Mouse (Mus musculus) midbrain, postnatal 0 days (tissue): Measurements from ENCODE around the gene Nkpd1. TPM values are rescaled to one million over a fixed set of nuclear protein-coding genes. Genes with fewer than 3 reads are reported as not detected.

Experiments used
- ATAC-seq: fragments of 200-750 bp; cut with Nextera tagmentation; 2 replicates; pipeline ENCODE4 v1.8.0; 2017; ENCODE audit warnings: moderate number of reproducible peaks, mild to moderate bottlenecking, moderate TSS enrichment, moderate library complexity; ENCODE audit not compliant: low FRiP score
- DNase-seq: peaks from one replicate; pipeline ENCODE4 v3.0.0-alpha.2; 2015; ENCODE audit warnings: low spot score
- H3K27ac ChIP-seq: fragments of 300-500 bp; sonication (generic); 2 replicates; pipeline ENCODE4 v1.5.1; 2014; ENCODE audit warnings: low read depth, mild to moderate bottlenecking, low read length, mixed read lengths
- H3K27me3 ChIP-seq: fragments of 300-500 bp; sonication (generic); 2 replicates; pipeline ENCODE4 v1.6.1; 2014; ENCODE audit warnings: low read length, control low read depth, mixed read lengths; ENCODE audit not compliant: insufficient read depth
- H3K36me3 ChIP-seq: fragments of 300-500 bp; sonication (generic); 2 replicates; pipeline ENCODE4 v1.6.1; 2014; ENCODE audit warnings: low read length, control low read depth, mixed read lengths; ENCODE audit not compliant: insufficient read depth
- H3K4me1 ChIP-seq: fragments of 300-500 bp; sonication (generic); 2 replicates; pipeline ENCODE4 v1.6.1; 2014; ENCODE audit warnings: mild to moderate bottlenecking, control low read depth, antibody characterized with exemption, low read length, mixed read lengths; ENCODE audit not compliant: insufficient read depth
- H3K4me2 ChIP-seq: fragments of 300-500 bp; sonication (generic); 2 replicates; pipeline ENCODE4 v1.6.1; 2014; ENCODE audit warnings: low read depth, mild to moderate bottlenecking, low read length, mixed read lengths; ENCODE audit not compliant: poor library complexity, severe bottlenecking
- H3K4me3 ChIP-seq: fragments of 300-500 bp; sonication (generic); 2 replicates; pipeline ENCODE4 v1.5.1; 2014; ENCODE audit warnings: low read depth, mild to moderate bottlenecking, low read length, moderate library complexity
- H3K9ac ChIP-seq: fragments of 300-500 bp; sonication (generic); replicated peaks from 2 replicates; pipeline ENCODE4 v1.6.1; 2014; ENCODE audit warnings: mild to moderate bottlenecking, low read length, moderate library complexity, mixed read lengths; ENCODE audit not compliant: poor library complexity, severe bottlenecking
- H3K9me3 ChIP-seq: fragments of 300-500 bp; sonication (generic); 2 replicates; pipeline ENCODE4 v1.6.1; 2016; ENCODE audit warnings: low read length, control low read depth
- CTCF ChIP-seq: IDR thresholded peaks from 2 replicates; pipeline ENCODE4 v1.5.1; 2016; ENCODE audit warnings: antibody characterized with exemption, mild to moderate bottlenecking
- WGBS: fragments of 180-500 bp; shearing (Covaris S2); extraction: QIAGEN DNeasy Blood & Tissue Kit; methylation state at CpG from one replicate; pipeline ENCODE4 v1.1.7; 2014; 5-methylcytosine and 5-hydroxymethylcytosine counted together
- polyA plus RNA-seq: library from polyadenylated mRNA; unstranded; fragments of >200 nt; fragmentation: Nextera tagmentation; extraction: Ambion mirVana; gene quantifications from 2 replicates; pipeline ENCODE4 v1.2.1, GENCODE M21; 2015
- total RNA-seq: library from RNA; depleted of rRNA; stranded (reverse); fragments of >200 nt; gene quantifications from 2 replicates; pipeline ENCODE4 v1.2.3, GENCODE M21; 2014

The Nkpd1 gene
- total and polyA plus RNA-seq, 2 experiments from 2014 or later, result 1.6 to 2.3 TPM

DNA sequence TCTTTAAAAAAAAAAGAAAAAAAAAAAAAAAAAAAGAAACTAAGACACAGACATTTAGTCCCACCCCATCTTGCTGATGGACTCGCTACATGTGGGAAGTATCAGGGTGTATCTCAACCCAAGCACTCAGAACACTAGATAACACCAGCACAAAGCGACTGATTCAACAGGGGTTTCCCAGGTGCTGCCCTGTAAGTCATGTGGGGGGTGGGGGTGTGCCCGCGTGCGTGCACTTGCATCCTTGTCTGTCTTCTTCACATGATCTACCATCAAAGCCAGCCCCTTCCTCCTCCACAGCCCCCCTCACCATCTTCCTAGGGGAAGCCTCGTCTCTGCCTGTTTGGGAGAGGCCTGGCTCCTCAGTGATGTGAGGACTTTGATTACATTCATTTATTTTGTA is 5.3 kb upstream of the Nkpd1 start:
- no peak for DNase-seq
- ATAC-seq, result no peak
- Histone ChIP-seq H3K9ac (no peak overlapping the region), H3K27ac (no peak overlapping the region), H3K4me2 (no peak overlapping the region), H3K36me3 (no peaks in the 10 kb centered on the region), H3K9me3 (no peaks in the 10 kb centered on the region), H3K27me3 (no peaks in the 10 kb centered on the region), H3K4me1 (peaks cover 3% of the 10 kb centered on the region; the same call in 1 of the 2 replicates), H3K4me3 (no peak overlapping the region)
- TF ChIP-seq CTCF, result no peak
- 81% methylated on average over 6 of the region's 6 CpGs for WGBS

DNA sequence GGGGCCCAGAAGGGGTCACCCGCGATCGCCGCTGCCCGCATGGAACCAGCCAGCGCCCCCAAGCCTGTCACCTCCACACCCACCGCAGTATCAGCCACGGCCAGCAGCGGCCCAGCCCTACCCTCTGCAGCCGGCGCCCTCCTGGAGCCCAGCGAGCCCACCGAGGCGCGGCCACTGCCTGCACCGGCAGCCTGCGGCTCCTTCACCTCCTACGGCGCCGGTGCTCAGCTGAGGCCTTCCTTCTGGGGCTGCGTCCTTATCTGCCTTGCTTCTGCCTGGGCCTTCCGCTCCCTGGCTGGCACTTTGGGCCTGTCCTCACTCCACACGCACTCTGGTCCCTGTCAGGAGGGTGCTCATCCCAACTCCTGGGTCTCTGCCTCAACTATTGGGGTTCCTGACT is 2.4 kb downstream of the Nkpd1 start:
- Histone ChIP-seq H3K9me3 (no peaks in the 10 kb centered on the region), H3K27ac (no peak overlapping the region), H3K27me3 (peaks cover 43% of the 10 kb centered on the region), H3K4me3 (peak overlapping the region; percentile 22), H3K9ac (peak overlapping the region; percentile 39), H3K36me3 (no peaks in the 10 kb centered on the region), H3K4me1 (peaks cover 3% of the 10 kb centered on the region; the same call in 1 of the 2 replicates), H3K4me2 (peak overlapping the region; percentile 40)
- 6% methylated on average over 23 of the region's 23 CpGs for WGBS
- DNase-seq (no peak), ATAC-seq (no peak)
- TF ChIP-seq CTCF, result no peak

DNA sequence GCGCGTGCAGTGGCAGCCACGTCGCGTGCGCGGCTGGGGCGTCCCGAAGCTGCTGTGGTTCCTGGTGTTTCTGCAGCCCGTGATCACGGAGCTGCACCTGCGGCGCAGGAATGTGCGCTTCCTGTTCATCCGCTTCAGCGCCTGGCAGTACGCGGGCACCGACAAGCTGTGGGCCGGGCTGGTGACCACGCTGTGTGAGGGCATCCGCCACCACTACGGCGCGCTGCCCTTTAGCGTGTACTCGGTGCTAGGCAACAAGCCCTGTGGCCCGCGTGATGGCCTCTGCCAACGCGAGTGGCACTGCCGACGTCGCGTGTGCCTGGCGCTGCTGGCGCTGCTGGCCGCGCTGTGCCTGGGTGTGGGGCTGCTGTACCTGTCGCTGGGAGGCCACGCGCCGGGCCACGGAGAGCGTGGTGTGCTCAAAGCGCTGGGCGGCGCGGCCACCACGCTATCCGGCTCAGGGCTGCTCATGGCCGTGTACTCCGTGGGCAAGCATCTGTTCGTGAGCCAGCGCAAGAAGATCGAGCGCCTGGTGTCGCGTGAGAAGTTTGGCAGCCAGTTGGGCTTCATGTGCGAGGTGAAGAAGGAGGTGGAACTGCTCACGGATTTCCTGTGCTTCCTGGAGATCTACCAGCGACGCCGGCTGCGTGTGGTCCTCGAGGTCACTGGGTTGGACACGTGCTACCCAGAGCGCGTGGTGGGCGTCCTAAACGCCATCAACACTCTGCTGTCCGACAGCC is 5.5 kb downstream of the Nkpd1 start:
- peak overlapping the region; percentile 62 for H3K4me2 ChIP-seq
- peak overlapping the region; percentile 36 for H3K4me3 ChIP-seq
- H3K36me3 ChIP-seq, result no peaks in the 10 kb centered on the region
- peaks cover 3% of the 10 kb centered on the region; the same call in 1 of the 2 replicates for H3K4me1 ChIP-seq
- H3K9me3 ChIP-seq, result no peaks in the 10 kb centered on the region
- ATAC-seq (peak; percentile 22), DNase-seq (no peak)
- 8% methylated on average over 72 of the region's 72 CpGs for WGBS
- peaks cover 43% of the 10 kb centered on the region for H3K27me3 ChIP-seq
- TF ChIP-seq CTCF, result no peak
- H3K27ac ChIP-seq, result no peak overlapping the region
- peak overlapping the region; percentile 45 for H3K9ac ChIP-seq

DNA sequence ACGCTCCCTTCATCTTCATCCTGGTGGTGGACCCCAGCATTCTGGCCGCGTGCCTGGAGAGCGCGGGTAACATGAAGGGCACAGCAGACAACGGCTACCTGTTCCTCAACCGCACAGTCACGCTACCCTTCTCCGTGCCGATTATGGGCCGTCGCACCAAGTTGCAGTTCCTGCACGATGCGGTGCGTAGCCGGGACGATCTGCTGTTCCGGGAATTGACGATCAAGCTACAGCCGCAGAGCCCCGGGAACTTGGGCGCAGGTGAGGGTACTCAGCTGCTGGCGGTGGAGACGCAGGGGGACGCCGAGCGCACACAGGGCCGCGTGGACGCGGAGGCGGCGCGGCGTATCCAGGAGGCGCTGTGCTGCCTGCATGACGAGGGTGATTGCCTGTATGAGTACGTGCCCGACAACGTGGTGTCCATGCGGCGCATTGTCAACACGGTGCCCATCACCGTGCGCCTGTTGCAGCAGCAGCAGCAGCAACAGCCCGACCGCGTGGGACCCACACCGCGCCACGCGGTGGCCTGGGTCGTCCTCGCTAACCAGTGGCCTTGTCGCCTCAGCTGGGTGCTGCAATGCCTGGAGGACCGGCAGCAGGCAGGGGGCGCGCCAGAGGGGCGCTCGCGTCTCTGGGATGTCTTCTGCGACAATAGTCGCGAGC is 6.2 kb downstream of the Nkpd1 start:
- peak; percentile 62 for DNase-seq
- no peaks in the 10 kb centered on the region for H3K9me3 ChIP-seq

DNA sequence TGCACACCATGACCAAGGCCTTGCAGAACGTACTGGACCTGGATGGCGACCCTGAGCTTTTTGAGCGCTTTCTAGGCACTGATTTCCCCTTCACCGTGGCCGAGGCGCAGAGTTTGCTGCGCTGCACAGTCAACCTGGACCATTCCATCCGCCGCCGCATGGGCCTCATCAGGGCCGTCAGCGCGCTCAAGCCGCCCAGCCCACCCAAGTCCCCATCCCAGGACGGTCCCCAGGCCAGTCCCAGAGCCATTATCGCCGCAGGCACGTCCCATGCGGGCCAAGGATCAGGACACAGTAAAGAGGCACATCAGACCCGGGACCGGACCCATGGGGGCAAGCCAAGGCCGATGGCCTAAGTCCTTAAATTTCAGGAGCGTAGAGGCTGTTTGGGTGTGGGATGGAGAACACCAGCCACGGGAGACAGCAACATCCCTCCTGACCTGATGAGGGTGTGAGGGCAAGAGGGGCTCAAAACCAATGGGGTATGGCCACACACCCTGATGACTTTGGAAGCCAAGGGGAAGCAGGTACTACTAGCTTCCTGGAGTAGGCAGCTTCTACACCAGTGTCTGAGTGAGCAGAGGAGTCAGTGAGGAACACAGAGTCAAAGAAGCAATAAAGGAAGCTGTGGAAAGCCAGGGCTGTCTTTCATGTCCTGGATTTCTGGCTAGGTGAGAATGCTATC is 6.9 kb downstream of the Nkpd1 start:
- peak overlapping the region; percentile 62 for H3K4me2 ChIP-seq
- peak overlapping the region; percentile 36 for H3K4me3 ChIP-seq
- H3K27me3 ChIP-seq, result peaks cover 31% of the 10 kb centered on the region
- 8% methylated on average over 24 of the region's 24 CpGs for WGBS
- DNase-seq, result no peak
- TF ChIP-seq CTCF, result no peak
- peak; percentile 17 for ATAC-seq
- no peak overlapping the region for H3K27ac ChIP-seq
- peaks cover 3% of the 10 kb centered on the region; the same call in 1 of the 2 replicates for H3K4me1 ChIP-seq
- H3K9me3 ChIP-seq, result no peaks in the 10 kb centered on the region
- peaks cover 6% of the 10 kb centered on the region for H3K36me3 ChIP-seq
- peak overlapping the region; percentile 45 for H3K9ac ChIP-seq

More for the DNA sequence above, 6.2 kb downstream of the Nkpd1 start:
- Histone ChIP-seq H3K4me3 (peak overlapping the region; percentile 36), H3K4me1 (peaks cover 3% of the 10 kb centered on the region; the same call in 1 of the 2 replicates), H3K27me3 (peaks cover 38% of the 10 kb centered on the region), H3K36me3 (no peaks in the 10 kb centered on the region), H3K4me2 (peak overlapping the region; percentile 62), H3K27ac (no peak overlapping the region), H3K9ac (peak overlapping the region; percentile 45)
- peak; percentile 44 for ATAC-seq
- peak; percentile 77 for TF ChIP-seq CTCF
- WGBS, result under 1% methylated on average over 64 of the region's 64 CpGs
